Mouse (Mus musculus) heart, adult 2 months (tissue): ENCODE measurements at regions not wholly inside any gene's neighbourhood (a gene's known extent, or its start where the extent isn't known, plus 50 kb on each side); places are given as distances from the start of the nearest gene placed in this dataset.

Experiments used
- EP300 ChIP-seq: fragments of 200-500 bp; IDR thresholded peaks from 2 replicates; pipeline ENCODE4 v1.6.1; 2011; ENCODE audit warnings: low read depth, low read length, control low read depth; ENCODE audit not compliant: insufficient read depth
- POLR2A ChIP-seq: fragments of 200-500 bp; IDR thresholded peaks from 2 replicates; pipeline ENCODE4 v1.6.1; 2011; ENCODE audit warnings: mild to moderate bottlenecking, low read depth, low read length, control low read depth; ENCODE audit not compliant: insufficient read depth

GRCm38 (mm10) chr10:66873468-66873867, 222.5 kb upstream of the Jmjd1c start:
- TF ChIP-seq POLR2A (no peak), EP300 (no peak)
